Mouse (Mus musculus) natural killer cell, adult 2 months (primary cell): ENCODE measurements around the gene Tex19.1.
"Not testable (repeated sequence)": the region's sequence is repeated elsewhere in the genome, so short reads cannot be mapped to it uniquely, and the experiment has no call there.

Experiments used
- DNase-seq, 2 experiments: peaks; one replicate each; pipeline ENCODE4 v3.0.0; 2022; ENCODE audit warnings: low spot score in 2 of 2

The Tex19.1 gene

DNA sequence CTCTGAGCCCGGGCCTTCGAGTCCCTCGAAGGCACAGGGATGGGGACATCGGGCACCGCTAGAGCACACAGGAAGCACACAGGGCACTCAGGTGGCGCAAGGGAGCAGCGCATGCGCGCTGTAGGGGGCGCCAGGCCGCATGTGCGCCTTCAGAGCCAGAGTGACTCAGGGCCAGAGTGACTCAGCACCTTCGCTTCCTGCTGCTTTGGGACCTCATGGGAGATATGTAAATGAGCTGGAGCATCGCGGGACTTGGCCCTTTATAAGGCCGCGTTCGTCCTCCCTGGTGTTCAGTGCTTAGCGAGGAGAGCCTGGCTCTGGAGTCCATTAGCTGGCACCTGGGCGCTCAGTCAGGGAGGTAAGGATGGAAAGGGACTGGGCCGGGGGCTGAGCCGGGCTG, at the start of gene Tex19.1:
Gene Tex19.1, plus strand, starts transcription at position 279 of the 400 bp plus-strand sequence.
- no peak for DNase-seq

DNA sequence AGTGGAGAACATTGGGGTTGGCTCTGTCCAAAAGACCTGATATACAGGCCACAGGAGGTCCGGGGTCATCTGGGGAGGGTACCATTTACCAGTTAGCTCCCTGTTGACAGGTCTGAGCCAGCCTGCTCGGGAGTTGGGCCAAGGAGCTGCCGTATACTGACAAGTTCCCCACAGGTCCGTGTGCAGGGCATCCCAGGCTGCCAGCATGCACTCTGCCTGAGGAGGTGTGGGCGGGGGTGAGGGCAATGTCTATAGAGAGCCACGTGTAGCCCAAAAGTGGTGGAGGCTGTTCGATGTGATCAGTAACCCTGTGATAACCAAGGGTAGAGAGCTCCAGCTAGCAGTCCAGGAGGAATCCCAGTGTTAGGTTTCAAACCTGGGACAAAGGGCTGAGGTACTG, 46.2 kb upstream of the Tex19.1 start:
- DNase-seq = no peak

DNA sequence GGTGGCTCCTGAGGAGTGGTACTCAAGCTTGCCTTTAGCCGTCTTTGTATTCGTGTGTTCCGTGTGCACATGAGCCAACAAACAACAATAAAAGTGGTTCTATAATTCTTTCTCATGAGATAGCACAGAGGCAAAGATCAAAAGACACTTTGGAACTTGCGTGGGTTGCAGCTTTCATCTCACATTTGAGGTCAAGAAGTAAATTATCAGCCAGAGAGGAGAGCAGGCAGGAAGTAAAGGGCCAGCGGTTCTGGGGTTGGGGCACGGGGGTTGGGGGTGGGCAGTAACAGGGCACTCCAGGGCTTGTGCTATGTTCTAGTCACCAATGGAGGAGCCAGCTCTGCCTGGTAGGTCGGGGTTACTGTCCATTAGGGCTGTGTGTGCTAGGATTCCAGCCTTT, 45.3 kb upstream of the Tex19.1 start:
- peak; percentile 22 to 46 for DNase-seq

DNA sequence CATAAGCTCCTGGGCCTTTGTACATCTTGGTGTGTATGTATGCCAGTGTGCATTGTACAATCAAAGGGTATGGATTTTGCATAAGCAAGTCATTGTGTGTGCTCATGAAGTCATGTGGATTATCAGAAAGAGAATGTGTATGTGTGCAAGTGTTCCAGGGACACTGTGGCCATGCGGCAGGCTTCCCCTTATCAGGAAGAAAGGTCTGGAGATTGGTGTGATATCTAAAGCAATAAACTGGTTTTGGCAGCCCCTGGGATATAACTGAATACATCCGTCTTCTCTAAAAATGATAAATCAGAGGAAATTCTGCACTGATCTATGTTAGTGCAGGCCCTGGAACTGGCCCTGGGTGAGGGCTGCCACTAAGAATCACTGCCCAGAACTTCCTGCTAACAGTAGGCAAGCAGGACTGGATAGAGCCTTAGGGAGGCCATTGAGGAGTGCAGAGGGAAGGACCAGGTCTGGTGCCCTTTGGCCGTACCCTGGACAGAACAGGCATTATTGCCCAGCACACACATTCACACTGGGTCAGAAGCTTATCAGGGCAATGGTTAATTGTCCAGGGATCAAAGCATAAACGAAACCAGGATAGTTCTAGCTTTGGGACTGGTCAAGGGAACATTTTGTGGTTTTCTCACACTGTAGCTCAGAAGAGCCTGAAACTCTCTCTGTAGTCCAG, 44.7 kb upstream of the Tex19.1 start:
- no peak for DNase-seq

DNA sequence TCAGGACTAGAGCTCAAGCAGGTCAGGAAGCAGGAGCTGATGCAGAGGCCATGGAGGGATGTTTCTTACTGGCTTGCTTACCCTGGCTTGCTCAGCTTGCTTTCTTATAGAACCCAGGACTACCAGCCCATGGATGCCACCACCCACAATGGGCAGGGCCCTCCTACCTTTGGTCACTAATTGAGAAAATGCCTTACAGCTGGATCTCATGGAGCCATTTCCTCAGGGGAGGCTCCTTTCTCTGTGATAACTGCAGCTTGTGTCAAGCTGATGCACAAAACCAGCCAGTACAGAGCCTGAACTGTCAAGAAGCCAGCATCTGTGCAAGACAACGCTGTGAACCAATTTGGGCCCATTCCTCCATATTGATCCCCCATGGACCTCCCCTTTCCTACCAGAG, 38.7 kb upstream of the Tex19.1 start:
- not testable (repeated sequence) for DNase-seq

DNA sequence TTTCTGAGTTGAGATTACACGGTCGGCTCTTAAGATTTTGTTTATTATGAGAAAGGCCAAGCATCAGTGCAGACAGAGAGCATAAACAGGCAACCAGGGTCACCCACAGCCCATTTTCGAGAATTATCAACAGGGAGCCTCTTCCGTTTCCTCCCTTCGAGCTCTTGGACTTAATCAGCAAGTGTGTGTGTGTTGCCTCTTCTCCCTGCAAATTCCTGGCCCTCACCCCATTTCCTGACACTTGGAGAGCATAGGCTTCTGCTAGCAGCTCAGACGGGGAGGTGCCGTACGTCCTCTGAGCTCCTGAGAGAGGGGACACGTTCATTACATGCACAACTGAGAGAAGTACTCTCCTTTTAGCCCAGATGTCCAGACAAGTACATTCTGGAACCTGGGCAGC, 37.9 kb upstream of the Tex19.1 start:
- DNase-seq = no peak

DNA sequence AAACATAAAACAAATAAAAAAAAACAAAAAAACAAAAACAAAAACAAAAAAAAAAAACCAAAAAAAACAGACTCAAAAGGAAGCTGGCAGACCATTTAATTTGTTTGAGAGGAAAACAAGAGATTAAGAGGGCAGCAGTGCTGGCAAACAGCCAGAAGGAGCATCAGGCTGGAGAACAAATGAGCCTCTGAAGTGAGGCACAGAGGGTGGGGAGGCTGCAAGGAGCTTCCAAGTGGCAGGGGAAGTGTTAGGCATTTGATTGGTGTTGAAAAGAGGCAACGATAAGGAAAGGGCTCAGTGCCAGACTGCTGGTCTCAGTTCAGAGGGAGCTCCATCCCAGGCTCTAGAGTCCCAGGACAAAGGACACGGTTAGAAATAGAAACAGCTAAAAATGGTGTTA, 36.0 kb upstream of the Tex19.1 start:
- no peak for DNase-seq

DNA sequence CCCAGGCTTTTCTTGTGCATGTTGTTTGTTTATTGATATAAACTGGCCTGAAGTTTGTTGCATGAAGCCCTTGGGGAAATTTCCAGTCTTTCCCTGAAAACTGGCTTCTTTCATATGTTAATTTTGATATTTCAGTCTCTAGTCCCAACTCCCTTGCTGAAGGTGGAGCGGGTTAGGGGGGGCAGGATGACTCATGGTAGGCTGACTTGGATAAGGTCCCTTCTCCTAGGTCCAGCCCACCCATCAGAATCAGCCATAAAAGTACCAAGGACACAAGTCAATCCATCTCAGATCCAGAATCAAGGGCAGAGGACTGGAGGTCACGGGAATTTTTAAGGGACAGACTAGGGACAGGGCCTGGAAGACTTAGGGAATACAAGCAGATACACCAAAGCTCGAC, 34.9 kb upstream of the Tex19.1 start:
- no peak for DNase-seq

DNA sequence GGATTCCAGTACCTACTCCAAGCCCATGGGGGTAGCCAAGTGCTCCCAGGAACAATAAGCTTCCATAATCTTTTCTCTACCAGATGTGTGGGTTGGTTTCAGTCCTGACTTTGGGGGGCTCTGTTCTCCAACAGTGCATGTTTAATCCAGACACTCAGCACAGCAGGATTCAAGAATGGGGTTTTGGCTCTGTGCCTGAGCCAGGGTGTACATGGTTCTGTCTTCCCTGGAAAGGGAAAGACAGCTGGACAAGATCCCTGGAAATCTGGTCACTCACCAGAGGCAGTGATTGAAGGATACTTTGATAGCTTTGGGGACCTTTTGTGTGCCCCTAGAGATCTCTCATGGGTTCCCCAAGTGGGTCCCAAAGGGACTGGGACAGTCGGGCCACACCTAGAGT, 34.3 kb upstream of the Tex19.1 start:
- no peak for DNase-seq

DNA sequence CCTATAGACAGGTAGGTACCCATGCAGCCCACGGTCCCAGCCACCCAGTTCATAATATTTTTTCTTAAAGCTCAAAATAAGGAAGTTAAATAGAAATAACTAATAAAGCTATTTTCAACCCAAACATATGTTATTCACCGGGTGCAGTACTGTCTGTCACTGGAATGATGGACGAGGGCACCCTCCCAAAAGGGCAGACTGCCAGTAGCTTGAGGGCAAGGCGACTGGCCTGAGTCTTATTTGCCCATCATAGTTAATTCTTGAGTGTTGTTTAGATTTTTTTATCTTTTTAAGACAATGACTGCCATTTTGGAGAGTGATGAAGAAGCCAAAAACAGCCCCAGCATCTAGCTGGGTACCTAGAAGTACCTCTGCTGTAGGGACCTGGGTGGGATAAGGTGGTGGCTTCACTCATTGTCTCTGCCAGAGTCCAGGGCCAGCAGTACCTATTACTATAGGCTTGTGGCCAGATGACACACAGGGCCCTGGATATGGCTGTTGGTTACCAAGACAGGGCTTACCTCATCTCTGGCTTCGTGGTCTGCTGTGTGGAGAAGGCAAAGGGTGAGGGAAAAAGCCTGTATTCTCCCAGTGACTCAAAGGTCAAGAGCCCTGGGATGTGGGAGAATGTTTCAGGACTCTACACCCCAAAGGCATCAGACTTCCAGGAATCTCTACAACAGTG, 33.7 kb upstream of the Tex19.1 start:
- DNase-seq = no peak

DNA sequence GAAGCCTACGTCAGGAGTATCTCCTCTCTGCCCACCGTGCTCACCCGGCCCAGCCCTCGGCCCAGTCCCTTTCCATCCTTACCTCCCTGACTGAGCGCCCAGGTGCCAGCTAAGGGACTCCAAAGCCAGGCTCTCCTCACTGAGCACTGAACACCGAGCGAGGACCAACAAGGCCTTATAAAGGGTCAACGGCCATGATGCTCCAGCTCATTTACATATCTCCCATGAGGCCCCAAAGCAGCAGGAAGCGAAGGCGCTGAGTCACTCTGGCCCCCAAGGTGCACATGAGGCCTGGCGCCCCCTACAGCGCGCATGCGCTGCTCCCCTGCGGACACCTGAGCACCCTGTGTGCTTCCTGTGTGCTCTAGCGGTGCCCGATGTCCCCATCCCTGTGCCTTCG, 27.8 kb upstream of the Tex19.1 start:
- DNase-seq = no peak

DNA sequence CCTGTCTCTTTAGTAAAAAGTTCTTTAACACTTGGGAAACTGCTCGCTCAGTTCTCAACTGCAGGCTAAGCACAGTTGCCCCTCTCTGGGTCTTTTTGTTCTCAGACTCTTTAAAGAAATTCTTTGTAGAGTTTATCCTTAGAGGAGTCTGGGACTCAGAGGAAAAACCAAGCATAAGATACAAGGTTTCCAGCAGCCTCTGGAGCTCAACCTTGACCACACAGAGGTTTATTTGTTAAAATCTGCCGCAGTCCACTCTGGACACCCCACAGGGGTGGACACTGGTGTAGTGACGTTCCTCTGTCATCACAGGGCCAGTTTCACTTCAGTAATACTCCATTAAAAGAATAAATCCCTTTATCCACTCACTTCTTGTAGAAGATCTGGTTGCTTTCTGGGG, 27.4 kb upstream of the Tex19.1 start, which contains the start of gene Tex19.2:
Gene Tex19.2, minus strand, starts transcription at position 101 of the 400 bp plus-strand sequence.
- DNase-seq = no peak

DNA sequence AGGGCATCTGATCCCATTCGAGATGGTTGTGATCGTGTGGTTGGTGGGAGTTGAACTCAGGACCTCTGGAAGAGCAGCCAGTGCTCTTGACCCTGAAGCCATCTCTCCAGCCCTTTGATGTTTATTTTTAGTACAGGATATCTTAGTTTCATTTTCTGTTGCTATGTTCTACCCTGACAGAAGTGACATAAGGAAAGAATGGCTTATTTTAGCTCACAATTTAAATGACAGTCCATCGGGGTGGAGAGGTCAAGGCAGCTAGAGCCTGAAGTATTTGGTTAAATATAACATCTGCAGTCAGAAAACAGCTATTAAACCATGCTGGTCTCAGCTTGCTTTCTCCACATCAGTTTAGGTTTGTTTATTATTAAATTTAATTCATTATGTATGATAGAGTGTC, 24.8 kb upstream of the Tex19.1 start:
- no peak for DNase-seq

DNA sequence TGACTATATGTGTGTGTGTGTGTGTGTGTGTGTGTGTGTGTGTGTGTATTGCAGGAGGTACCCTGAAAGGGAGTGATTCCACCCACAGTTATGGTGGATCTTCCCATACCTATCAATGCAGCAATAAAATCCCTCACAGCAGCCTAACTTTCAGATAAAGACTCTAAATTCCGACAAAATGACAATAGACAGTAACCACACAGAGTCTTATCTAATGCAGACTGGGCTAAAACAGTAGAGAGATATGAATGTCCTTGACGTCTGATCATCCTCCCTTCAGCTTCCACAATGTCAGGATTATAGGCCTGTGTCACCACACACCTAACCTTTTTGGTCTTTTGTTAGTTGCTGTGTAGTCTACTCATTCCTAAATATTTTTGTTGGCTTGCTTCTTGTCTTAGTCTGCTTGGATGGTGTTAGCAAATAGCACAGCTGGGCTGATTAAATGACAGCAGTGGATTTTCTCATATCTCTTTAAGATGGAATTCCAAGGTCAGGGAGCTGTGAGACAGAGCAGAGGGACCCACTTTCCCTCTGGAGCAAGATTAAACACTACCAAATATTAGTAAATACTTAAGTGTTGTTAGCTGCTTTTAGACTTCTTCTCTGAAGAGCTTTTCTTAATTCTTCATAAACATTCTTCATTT, 23.8 kb upstream of the Tex19.1 start:
- no peak for DNase-seq

DNA sequence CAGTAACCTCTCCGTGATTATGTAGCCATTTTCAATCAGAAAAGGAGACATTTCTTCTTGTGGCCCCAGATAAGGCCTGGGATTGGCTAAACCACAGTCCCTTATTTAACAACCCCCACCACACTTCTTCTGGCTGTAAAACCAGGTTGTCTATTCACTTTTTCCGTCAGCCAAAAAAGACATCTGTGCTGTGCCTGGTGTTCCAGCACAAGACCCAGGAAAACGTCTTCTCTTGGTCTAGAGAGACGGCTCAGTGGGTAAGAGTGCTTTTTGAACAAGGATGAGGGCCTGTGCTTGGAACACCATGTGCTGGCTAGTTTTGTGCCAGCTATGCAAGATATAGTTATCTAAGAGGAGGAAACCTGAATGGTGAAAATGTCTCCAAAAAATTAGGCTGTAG, 22.5 kb upstream of the Tex19.1 start:
- no peak for DNase-seq

DNA sequence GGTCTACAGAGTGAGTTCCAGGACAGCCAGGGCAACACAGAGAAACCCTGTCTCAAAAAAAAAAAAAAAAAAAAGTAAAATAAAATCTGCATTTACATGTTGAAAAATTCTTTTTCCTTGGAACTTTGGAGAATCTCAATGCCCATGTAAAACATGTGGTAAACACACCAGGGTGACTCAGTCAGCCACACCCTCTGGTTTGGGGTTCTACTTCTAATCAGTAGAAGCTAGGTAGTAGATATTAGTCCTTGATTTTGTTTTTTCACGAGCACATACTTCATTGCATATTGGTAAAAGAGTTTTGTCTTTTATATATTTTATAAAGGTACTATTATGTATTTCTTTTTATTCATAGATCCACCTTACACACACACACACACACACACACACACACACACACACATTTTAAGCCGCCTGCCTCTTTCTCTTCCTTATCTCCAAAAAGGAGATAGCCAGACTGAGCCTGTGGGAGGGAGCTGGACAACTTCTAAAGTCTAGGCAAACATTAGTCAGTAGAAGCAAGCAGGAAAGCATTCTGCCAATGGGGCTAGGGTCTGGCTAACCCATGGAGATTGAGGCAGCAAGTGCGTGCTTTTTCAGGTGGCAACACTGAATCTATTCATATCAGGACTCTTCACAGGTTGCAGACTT, 20.3 kb upstream of the Tex19.1 start:
- no peak for DNase-seq

DNA sequence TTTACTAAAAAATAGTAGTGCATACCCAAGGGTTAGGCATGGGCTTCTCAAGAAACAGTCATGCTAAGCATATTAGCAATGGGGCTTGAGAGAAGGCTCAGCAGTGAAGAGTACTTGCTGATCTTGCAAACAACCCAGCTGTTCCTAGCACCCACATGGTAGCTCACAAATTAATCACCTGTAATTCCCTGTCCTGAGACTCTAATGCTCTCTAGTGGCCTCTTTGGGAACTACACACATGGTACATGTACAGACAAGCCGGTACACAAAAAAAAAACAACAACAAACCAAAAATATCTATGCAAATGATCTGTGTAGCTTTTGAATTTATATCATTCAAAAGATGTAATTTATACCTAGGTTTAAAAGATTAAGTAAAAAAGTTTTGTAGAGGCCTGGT, 19.5 kb upstream of the Tex19.1 start:
- DNase-seq = no peak

DNA sequence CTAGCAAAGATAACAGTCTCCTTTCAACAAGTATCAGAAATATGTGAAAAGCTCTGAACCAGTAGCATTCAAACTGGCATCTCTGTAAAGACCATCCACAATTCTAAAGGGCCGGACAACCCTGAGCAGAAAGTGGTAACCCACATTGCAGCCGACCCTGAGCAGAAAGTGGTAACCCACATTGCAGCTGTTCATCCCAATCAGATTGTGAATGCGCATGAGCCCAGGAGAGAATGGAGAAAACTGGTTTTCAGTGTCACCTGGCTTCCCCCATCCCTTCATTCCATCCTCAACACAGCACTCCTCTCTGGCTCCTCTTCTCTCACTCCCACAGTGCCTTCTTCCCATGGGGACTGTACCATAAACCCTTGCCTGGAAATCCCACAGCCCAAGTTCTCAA, 18.5 kb upstream of the Tex19.1 start:
- no peak for DNase-seq

DNA sequence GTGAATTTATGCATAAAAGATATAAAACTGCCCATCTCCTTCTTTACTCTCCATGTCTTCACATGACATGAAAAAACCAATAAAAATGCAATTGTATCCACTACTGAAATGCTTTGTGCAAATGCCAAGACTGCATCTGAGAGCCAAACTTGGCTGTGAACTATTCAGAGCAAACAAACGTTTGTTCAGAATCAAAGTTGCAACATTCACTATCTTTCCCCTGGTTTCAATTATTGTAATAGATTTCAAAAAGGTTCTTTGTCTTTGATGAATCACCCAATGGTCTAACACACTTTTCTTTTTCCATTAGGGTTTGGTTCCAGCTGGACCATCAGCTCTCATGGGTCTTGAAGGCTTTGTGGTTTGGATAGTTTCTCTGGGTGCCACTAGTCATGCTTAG, 16.3 kb upstream of the Tex19.1 start:
- no peak for DNase-seq

DNA sequence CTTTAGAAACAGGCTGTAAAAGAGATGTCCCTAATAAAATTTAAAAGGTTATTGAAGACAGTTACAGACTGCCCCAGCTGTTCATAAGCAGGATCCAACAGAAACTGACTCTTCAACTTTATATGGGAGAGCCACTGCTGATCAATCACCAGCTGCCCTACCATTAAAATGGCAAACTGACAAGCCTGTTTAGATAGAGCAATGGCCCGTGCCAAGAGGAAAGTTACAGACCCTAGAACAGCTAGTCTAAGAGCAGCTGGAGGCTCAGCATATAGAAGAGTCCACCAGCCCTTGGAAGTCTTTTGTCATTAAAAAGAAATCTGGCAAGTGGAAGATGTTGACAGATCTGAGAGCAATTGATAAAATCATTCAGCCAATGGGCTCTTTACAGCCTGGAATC, 11.3 kb upstream of the Tex19.1 start:
- DNase-seq = no peak

DNA sequence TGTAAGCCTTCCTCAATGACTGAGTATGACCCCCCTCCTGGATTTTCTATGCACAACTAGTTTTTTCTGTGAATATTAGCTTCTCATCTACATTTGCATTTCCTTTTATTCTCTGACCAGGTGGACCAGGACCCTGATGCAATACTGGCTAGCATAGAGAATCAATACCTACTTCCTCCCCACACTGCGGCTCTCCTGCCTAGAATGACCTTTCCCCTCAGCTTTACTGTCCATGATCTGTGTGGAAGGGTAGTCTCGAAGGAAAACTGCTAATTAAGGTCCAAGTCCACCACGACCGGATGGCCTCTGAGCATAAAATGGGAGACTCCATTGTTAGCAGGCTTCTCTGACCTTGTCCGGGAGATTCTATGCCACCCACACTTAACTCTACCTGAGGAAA, 8.3 kb upstream of the Tex19.1 start:
- no peak for DNase-seq

DNA sequence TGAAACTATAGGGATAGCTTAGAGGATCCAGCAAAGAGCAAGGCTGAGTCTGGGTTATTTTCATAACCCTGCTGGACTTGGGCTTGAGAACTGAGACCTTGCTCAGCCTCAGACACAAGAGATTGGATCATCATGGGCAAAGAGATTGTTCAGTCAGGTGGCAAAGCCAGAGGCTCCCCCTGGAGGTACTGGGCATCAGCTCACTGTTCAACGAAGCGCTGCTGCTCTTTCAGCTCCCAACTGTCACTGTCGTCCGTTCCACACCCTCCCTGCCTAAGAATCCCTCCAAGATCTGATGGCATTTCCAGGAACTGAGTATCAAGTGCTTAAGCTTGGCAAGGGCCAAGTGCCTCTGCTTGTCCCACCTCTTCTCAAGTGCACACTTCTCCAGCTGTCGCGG, 7.2 kb upstream of the Tex19.1 start:
- DNase-seq = no peak
